Mouse (Mus musculus) kidney, adult 2 months (tissue): ENCODE measurements around the gene Hsp90aa1. TPM values are rescaled to one million over a fixed set of nuclear protein-coding genes. Genes with fewer than 3 reads are reported as not detected.
A peak's percentile ranks its signal among the peaks of the same experiment; 100 is the strongest.
"Not testable (repeated sequence)": the region's sequence is repeated elsewhere in the genome, so short reads cannot be mapped to it uniquely, and the experiment has no call there.

Experiments used
- DNase-seq: peaks from one replicate; pipeline ENCODE4 v3.0.0; 2021
- H3K27ac ChIP-seq: fragments of 200-500 bp; 2 replicates; pipeline ENCODE4 v1.5.1; 2012; ENCODE audit warnings: low read depth, low read length, control low read depth, inconsistent platforms; ENCODE audit not compliant: insufficient read depth
- H3K27me3 ChIP-seq: fragments of 200-500 bp; replicated peaks from 2 replicates; pipeline ENCODE4 v1.6.1; 2012; ENCODE audit warnings: mild to moderate bottlenecking, moderate library complexity, low read length, inconsistent platforms; ENCODE audit not compliant: control insufficient read depth, insufficient read depth
- H3K36me3 ChIP-seq: fragments of 200-500 bp; 2 replicates; pipeline ENCODE4 v1.6.1; 2012; ENCODE audit warnings: mild to moderate bottlenecking, moderate library complexity, low read length, inconsistent platforms; ENCODE audit not compliant: control insufficient read depth, insufficient read depth
- H3K4me1 ChIP-seq: fragments of 200-500 bp; 2 replicates; pipeline ENCODE4 v1.6.1; 2011; ENCODE audit warnings: low read length; ENCODE audit not compliant: control insufficient read depth, insufficient read depth
- H3K4me3 ChIP-seq: fragments of 200-500 bp; 2 replicates; pipeline ENCODE4 v1.5.1; 2011; ENCODE audit warnings: mild to moderate bottlenecking, low read depth, low read length, control low read depth; ENCODE audit not compliant: insufficient read depth
- CTCF ChIP-seq: fragments of 200-500 bp; conservative IDR thresholded peaks from 2 replicates; pipeline ENCODE4 v1.5.1; 2011; ENCODE audit warnings: low read depth, mild to moderate bottlenecking, control low read depth, low read length, moderate library complexity, mixed read lengths; ENCODE audit not compliant: insufficient read depth, insufficient read length
- POLR2A ChIP-seq: fragments of 200-500 bp; IDR thresholded peaks from one replicate; pipeline ENCODE4 v1.6.1; 2011; ENCODE audit warnings: low read depth, low read length, control low read depth
- WGBS: fragments of 180-500 bp; shearing (Covaris S2); methylation state at CpG from one replicate; pipeline ENCODE4 v1.1.7; 2018; 5-methylcytosine and 5-hydroxymethylcytosine counted together
- polyA plus RNA-seq: library from polyadenylated mRNA; depleted of rRNA; stranded (reverse); fragments of >200 nt; gene quantifications from 2 replicates; pipeline ENCODE4 v1.2.3, GENCODE M21; 2012

The Hsp90aa1 gene
- polyA plus RNA-seq, 1 experiment = 115 TPM

GRCm38 (mm10) chr12:110698523-110699170 is 3.9 kb downstream of the Hsp90aa1 start:
- no peak overlapping the region for H3K4me3 ChIP-seq
- no peaks in the 10 kb centered on the region for H3K27me3 ChIP-seq
- TF ChIP-seq POLR2A (no peak), CTCF (no peak)
- peaks cover 9% of the 10 kb centered on the region; the same call in 1 of the 2 replicates for H3K4me1 ChIP-seq
- DNase-seq = no peak
- no peak overlapping the region for H3K27ac ChIP-seq
- peaks cover 2% of the 10 kb centered on the region for H3K36me3 ChIP-seq
- WGBS = 67% methylated on average over 15 of the region's 15 CpGs

- H3K4me1 ChIP-seq = peaks cover 6% of the 10 kb centered on the region; the same call in 1 of the 2 replicates
- H3K27ac ChIP-seq = no peak overlapping the region
- H3K4me3 ChIP-seq = no peak overlapping the region
- 94% methylated on average over 1 of the region's 1 CpGs for WGBS
- H3K27me3 ChIP-seq = no peaks in the 10 kb centered on the region
- TF ChIP-seq CTCF = no peak
- no peak for TF ChIP-seq POLR2A
- peaks cover 2% of the 10 kb centered on the region for H3K36me3 ChIP-seq
- DNase-seq = no peak
Observed at GRCm38 (mm10) chr12:110698080-110698479, 4.4 kb downstream of the Hsp90aa1 start.

GRCm38 (mm10) chr12:110697457-110697856 is 5.1 kb downstream of the Hsp90aa1 start:
- Histone ChIP-seq H3K36me3 (peaks cover 4% of the 10 kb centered on the region), H3K4me3 (no peak overlapping the region), H3K27me3 (no peaks in the 10 kb centered on the region), H3K27ac (no peak overlapping the region), H3K4me1 (peaks cover 6% of the 10 kb centered on the region; the same call in 1 of the 2 replicates)
- DNase-seq = no peak
- WGBS = 65% methylated on average over 5 of the region's 5 CpGs
- TF ChIP-seq CTCF (no peak), POLR2A (no peak)

GRCm38 (mm10) chr12:110696975-110697400 is 5.5 kb downstream of the Hsp90aa1 start:
- peak overlapping the region; percentile 74 for H3K4me3 ChIP-seq
- 49% methylated on average over 9 of the region's 9 CpGs for WGBS

GRCm38 (mm10) chr12:110696173-110696974 is 6.2 kb downstream of the Hsp90aa1 start:
- Histone ChIP-seq H3K36me3 (peaks cover 6% of the 10 kb centered on the region), H3K27ac (peak overlapping the region; percentile 71), H3K4me3 (peak overlapping the region; percentile 87), H3K27me3 (no peaks in the 10 kb centered on the region), H3K4me1 (peaks cover 6% of the 10 kb centered on the region; the same call in 1 of the 2 replicates)
- DNase-seq = peak; percentile 98
- WGBS = under 1% methylated on average over 89 of the region's 89 CpGs
- TF ChIP-seq CTCF (no peak), POLR2A (peak; percentile 98)

More at GRCm38 (mm10) chr12:110696975-110697400, 5.5 kb downstream of the Hsp90aa1 start:
- no peaks in the 10 kb centered on the region for H3K27me3 ChIP-seq
- H3K27ac ChIP-seq = peak overlapping the region; percentile 54; the same call in 1 of the 2 replicates
- TF ChIP-seq CTCF (no peak), POLR2A (no peak)
- H3K4me1 ChIP-seq = peaks cover 6% of the 10 kb centered on the region; the same call in 1 of the 2 replicates
- DNase-seq = no peak
- H3K36me3 ChIP-seq = peaks cover 4% of the 10 kb centered on the region

- Histone ChIP-seq H3K27ac (peak overlapping the region; percentile 71), H3K4me3 (peak overlapping the region; percentile 87), H3K27me3 (no peaks in the 10 kb centered on the region), H3K4me1 (peaks cover 6% of the 10 kb centered on the region; the same call in 1 of the 2 replicates), H3K36me3 (peaks cover 7% of the 10 kb centered on the region)
- TF ChIP-seq POLR2A (no peak), CTCF (no peak)
- DNase-seq = peak; percentile 49
- under 1% methylated on average over 55 of the region's 55 CpGs for WGBS
Observed at GRCm38 (mm10) chr12:110695676-110696171, 6.8 kb downstream of the Hsp90aa1 start.

GRCm38 (mm10) chr12:110693378-110693777 is 9.2 kb downstream of the Hsp90aa1 start:
- H3K4me1 ChIP-seq, H3K27me3 ChIP-seq, DNase-seq, H3K36me3 ChIP-seq, H3K4me3 ChIP-seq, H3K27ac ChIP-seq: not testable (repeated sequence)
- WGBS = 80% methylated on average over 5 of the region's 5 CpGs
